Mouse (Mus musculus) c-Kit-negative CD71-positive TER-119-positive erythroid progenitor cells, embryonic 14.5 days (primary cell): ENCODE measurements around the gene Ccdc51.

Experiments used
- DNase-seq: peaks from one replicate; pipeline ENCODE4 v3.0.0-alpha.2; 2013; ENCODE audit warnings: low read depth, low spot score

Gene Ccdc51

GRCm38 (mm10) chr9:109082124-109082800, at the start of gene Ccdc51, which contains the start of gene Tma7:
Gene Ccdc51, plus strand, starts transcription at chr9:109082493.
Gene Tma7, minus strand, starts transcription at chr9:109082587.
- peak; percentile 67 for DNase-seq

GRCm38 (mm10) chr9:109038086-109038895, 44.0 kb upstream of the Ccdc51 start, which contains the start of gene Shisa5:
Gene Shisa5, plus strand, starts transcription at chr9:109038565.
- no peak for DNase-seq

- no peak for DNase-seq
These were observed 43.4 kb upstream of the Ccdc51 start for GRCm38 (mm10) chr9:109038901-109039364.

GRCm38 (mm10) chr9:109039681-109040080, 42.6 kb upstream of the Ccdc51 start:
- no peak for DNase-seq

GRCm38 (mm10) chr9:109040216-109040615, 42.1 kb upstream of the Ccdc51 start:
- DNase-seq: no peak

- DNase-seq: no peak
These were observed 41.4 kb upstream of the Ccdc51 start for GRCm38 (mm10) chr9:109040906-109041305.

GRCm38 (mm10) chr9:109041351-109041750, 40.9 kb upstream of the Ccdc51 start:
- DNase-seq: no peak

GRCm38 (mm10) chr9:109046306-109046705, 36.0 kb upstream of the Ccdc51 start:
- DNase-seq: peak; percentile 15

GRCm38 (mm10) chr9:109049316-109049715, 33.0 kb upstream of the Ccdc51 start:
- DNase-seq: no peak

- no peak for DNase-seq
These were observed 32.2 kb upstream of the Ccdc51 start for GRCm38 (mm10) chr9:109049996-109050673.

GRCm38 (mm10) chr9:109050674-109050997, 31.7 kb upstream of the Ccdc51 start:
- DNase-seq: no peak

- no peak for DNase-seq
These were observed 31.2 kb upstream of the Ccdc51 start for GRCm38 (mm10) chr9:109051011-109051501.

- DNase-seq: no peak
These were observed 30.4 kb upstream of the Ccdc51 start for GRCm38 (mm10) chr9:109051651-109052489.

- no peak for DNase-seq
These were observed 29.6 kb upstream of the Ccdc51 start for GRCm38 (mm10) chr9:109052490-109053260.

- no peak for DNase-seq
These were observed 28.9 kb upstream of the Ccdc51 start for GRCm38 (mm10) chr9:109053366-109053765.

GRCm38 (mm10) chr9:109053851-109054250, 28.4 kb upstream of the Ccdc51 start:
- DNase-seq: no peak

- no peak for DNase-seq
These were observed 27.6 kb upstream of the Ccdc51 start for GRCm38 (mm10) chr9:109054712-109055111.

GRCm38 (mm10) chr9:109055271-109056030, 26.8 kb upstream of the Ccdc51 start:
- DNase-seq: no peak

GRCm38 (mm10) chr9:109056081-109056690, 26.1 kb upstream of the Ccdc51 start:
- no peak for DNase-seq
